Mouse (Mus musculus) forebrain, embryonic 12.5 days (tissue): ENCODE results near the gene Ptpn12. TPM values are rescaled to one million over a fixed set of nuclear protein-coding genes. Genes with fewer than 3 reads are reported as not detected.
A peak's percentile ranks its signal among the peaks of the same experiment; 100 is the strongest.

ENCODE experiments used
- ATAC-seq: fragments of 200-750 bp; cut with Nextera tagmentation; 2 replicates; pipeline ENCODE4 v1.8.0; 2017; ENCODE audit warnings: moderate TSS enrichment; ENCODE audit not compliant: low FRiP score
- H3K27ac ChIP-seq: fragments of 300-500 bp; sonication (generic); 2 replicates; pipeline ENCODE4 v1.5.1; 2016; ENCODE audit warnings: mild to moderate bottlenecking
- H3K27me3 ChIP-seq: fragments of 300-500 bp; sonication (generic); 2 replicates; pipeline ENCODE4 v1.6.1; 2016; ENCODE audit warnings: mild to moderate bottlenecking
- H3K36me3 ChIP-seq: fragments of 300-500 bp; sonication (generic); replicated peaks from 2 replicates; pipeline ENCODE4 v1.6.1; 2016; ENCODE audit warnings: mild to moderate bottlenecking
- H3K4me1 ChIP-seq: fragments of 300-500 bp; sonication (generic); 2 replicates; pipeline ENCODE4 v1.6.1; 2016
- H3K4me2 ChIP-seq: fragments of 300-500 bp; sonication (generic); 2 replicates; pipeline ENCODE4 v1.6.1; 2016; ENCODE audit warnings: mild to moderate bottlenecking, moderate library complexity
- H3K4me3 ChIP-seq: fragments of 300-500 bp; sonication (generic); replicated peaks from 2 replicates; pipeline ENCODE4 v1.5.1; 2016; ENCODE audit warnings: mild to moderate bottlenecking
- H3K9ac ChIP-seq: fragments of 300-500 bp; sonication (generic); 2 replicates; pipeline ENCODE4 v1.6.1; 2016; ENCODE audit warnings: mild to moderate bottlenecking
- H3K9me3 ChIP-seq: fragments of 300-500 bp; sonication (generic); 2 replicates; pipeline ENCODE4 v1.6.1; 2016
- WGBS: fragments of 180-500 bp; shearing (Covaris S2); methylation state at CpG from one replicate; pipeline ENCODE4 v1.1.7; 2016; 5-methylcytosine and 5-hydroxymethylcytosine counted together
- polyA plus RNA-seq: library from polyadenylated mRNA; unstranded; fragments of >200 nt; fragmentation: Nextera tagmentation; extraction: Ambion mirVana; gene quantifications from 2 replicates; pipeline ENCODE4 v1.2.1, GENCODE M21; 2016

Ptpn12 gene
- polyA plus RNA-seq, 1 experiment from 2014 or later, result 30.4 TPM

GRCm38 (mm10) chr5:20963295-20963694, 92.4 kb downstream of the Ptpn12 start:
- WGBS, result 86% methylated on average over 9 of the region's 9 CpGs
- Histone ChIP-seq H3K36me3 (no peaks in the 10 kb centered on the region), H3K27ac (no peak overlapping the region), H3K4me3 (no peak overlapping the region), H3K27me3 (no peaks in the 10 kb centered on the region), H3K9ac (no peak overlapping the region), H3K9me3 (no peaks in the 10 kb centered on the region), H3K4me2 (no peak overlapping the region), H3K4me1 (no peaks in the 10 kb centered on the region)
- no peak for ATAC-seq

- Histone ChIP-seq H3K27ac (no peak overlapping the region), H3K4me1 (no peaks in the 10 kb centered on the region), H3K9ac (no peak overlapping the region), H3K4me2 (no peak overlapping the region), H3K4me3 (no peak overlapping the region), H3K36me3 (peaks cover 4% of the 10 kb centered on the region), H3K9me3 (0 out of 2 replicates have a peak, but pooled peaks cover 3% of the 10 kb centered on the region), H3K27me3 (no peaks in the 10 kb centered on the region)
- ATAC-seq, result no peak
- 86% methylated on average over 2 of the region's 2 CpGs for WGBS
Measured at GRCm38 (mm10) chr5:20960927-20961326, 94.8 kb downstream of the Ptpn12 start.

- no peak for ATAC-seq
- H3K4me1 ChIP-seq, result 0 out of 2 replicates have a peak, but pooled peaks cover 5% of the 10 kb centered on the region
- 0 out of 2 replicates have a peak, but pooled peaks cover 3% of the 10 kb centered on the region for H3K9me3 ChIP-seq
- no peak within 1 kb of the TSS for H3K9ac ChIP-seq
- H3K4me3 ChIP-seq, result no peak within 1 kb of the TSS
- H3K36me3 ChIP-seq, result peaks cover 4% of the 10 kb centered on the region
- no peak within 1 kb of the TSS for H3K4me2 ChIP-seq
- WGBS, result 96% methylated on average over 3 of the region's 3 CpGs
- H3K27me3 ChIP-seq, result no peaks in the 10 kb centered on the region
- H3K27ac ChIP-seq, result no peak within 1 kb of the TSS
Measured at GRCm38 (mm10) chr5:20956298-20956697, 99.4 kb downstream of the Ptpn12 start, which contains the start of gene Rsbn1l. Rsbn1l (minus strand) TSS chr5:20956398.

DNA sequence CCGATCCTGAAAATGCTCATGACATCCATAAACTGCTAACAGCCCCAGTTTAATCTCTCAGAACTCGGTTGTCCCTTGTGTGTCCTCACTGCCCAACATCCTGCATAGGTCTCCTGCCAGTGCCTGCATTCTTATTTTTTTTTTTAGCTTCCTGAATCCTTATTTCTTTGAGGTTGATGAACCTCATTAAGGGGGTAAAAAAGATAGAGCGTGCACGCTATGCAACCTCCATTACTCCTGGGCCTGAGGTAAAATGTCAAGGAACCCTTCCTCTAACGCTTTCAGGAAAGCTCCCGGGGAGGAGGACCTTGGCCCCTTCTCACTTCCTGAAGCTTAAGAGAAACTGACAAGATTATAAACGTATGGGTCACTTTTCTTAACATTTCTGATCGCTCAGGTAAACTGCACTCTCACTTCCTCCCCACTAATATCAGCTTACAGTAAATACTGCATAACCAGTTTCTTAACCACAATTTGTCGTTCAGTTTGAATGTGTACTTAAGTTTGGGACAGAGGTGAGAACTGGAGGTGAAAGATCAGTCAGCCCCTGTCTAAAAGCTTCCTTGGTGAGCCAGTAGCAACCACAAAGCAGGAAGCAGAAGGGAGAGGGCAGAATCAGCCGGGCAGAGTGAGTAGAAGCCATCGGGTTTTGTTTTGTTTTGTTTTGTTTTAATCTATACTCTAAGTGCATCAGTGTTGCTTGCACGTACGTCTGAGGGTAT, 100.4 kb downstream of the Ptpn12 start:
- 0 out of 2 replicates have a peak, but pooled peaks cover 3% of the 10 kb centered on the region for H3K9me3 ChIP-seq
- H3K36me3 ChIP-seq, result peaks cover 4% of the 10 kb centered on the region
- no peak for ATAC-seq
- 0 out of 2 replicates have a peak, but pooled peaks cover 5% of the 10 kb centered on the region for H3K4me1 ChIP-seq
- H3K27me3 ChIP-seq, result no peaks in the 10 kb centered on the region
- H3K4me2 ChIP-seq, result no peak overlapping the region
- no peak overlapping the region for H3K4me3 ChIP-seq
- H3K27ac ChIP-seq, result no peak overlapping the region
- WGBS, result 83% methylated on average over 13 of the region's 13 CpGs
- H3K9ac ChIP-seq, result no peak overlapping the region

DNA sequence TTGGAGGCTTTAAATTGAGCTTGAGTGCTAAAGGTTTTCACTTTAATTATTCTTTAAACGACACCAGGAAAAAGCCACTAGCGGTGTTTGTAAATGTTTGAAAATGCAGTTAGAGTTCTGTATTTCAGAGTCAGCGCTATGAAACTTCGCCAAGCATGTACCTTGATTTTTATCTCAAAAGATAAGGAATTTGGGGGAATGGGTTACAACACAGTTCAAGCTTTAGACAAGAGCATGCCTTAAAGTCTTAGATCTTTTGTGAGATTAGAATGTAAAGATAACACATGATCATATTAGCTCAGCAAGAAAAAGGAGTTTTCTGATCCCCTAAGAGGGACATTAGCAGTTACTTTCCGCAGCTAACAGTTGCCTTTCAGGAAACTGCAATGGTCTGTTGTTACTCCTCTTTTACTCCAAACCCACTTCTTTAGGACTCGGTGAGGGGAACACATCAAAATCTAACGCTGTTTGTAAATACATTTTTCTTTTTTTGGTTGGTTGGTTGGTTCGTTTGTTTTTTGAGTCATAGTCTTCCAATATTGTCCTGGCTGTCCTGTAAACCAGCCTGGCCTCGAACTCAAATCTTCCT, 103.3 kb downstream of the Ptpn12 start:
- H3K9ac ChIP-seq, result peak overlapping the region; percentile 50
- H3K9me3 ChIP-seq, result 0 out of 2 replicates have a peak, but pooled peaks cover 3% of the 10 kb centered on the region
- peak overlapping the region; percentile 91 for H3K4me3 ChIP-seq
- H3K36me3 ChIP-seq, result peaks cover 4% of the 10 kb centered on the region
- H3K27me3 ChIP-seq, result no peaks in the 10 kb centered on the region
- H3K4me1 ChIP-seq, result peaks cover 17% of the 10 kb centered on the region
- no peak overlapping the region for H3K27ac ChIP-seq
- peak overlapping the region; percentile 55 for H3K4me2 ChIP-seq
- WGBS, result 23% methylated on average over 9 of the region's 9 CpGs
- no peak for ATAC-seq

GRCm38 (mm10) chr5:20951666-20952281, 103.9 kb downstream of the Ptpn12 start:
- WGBS, result under 1% methylated on average over 51 of the region's 51 CpGs
- peak overlapping the region; percentile 69 for H3K4me2 ChIP-seq
- ATAC-seq, result peak; percentile 99

DNA sequence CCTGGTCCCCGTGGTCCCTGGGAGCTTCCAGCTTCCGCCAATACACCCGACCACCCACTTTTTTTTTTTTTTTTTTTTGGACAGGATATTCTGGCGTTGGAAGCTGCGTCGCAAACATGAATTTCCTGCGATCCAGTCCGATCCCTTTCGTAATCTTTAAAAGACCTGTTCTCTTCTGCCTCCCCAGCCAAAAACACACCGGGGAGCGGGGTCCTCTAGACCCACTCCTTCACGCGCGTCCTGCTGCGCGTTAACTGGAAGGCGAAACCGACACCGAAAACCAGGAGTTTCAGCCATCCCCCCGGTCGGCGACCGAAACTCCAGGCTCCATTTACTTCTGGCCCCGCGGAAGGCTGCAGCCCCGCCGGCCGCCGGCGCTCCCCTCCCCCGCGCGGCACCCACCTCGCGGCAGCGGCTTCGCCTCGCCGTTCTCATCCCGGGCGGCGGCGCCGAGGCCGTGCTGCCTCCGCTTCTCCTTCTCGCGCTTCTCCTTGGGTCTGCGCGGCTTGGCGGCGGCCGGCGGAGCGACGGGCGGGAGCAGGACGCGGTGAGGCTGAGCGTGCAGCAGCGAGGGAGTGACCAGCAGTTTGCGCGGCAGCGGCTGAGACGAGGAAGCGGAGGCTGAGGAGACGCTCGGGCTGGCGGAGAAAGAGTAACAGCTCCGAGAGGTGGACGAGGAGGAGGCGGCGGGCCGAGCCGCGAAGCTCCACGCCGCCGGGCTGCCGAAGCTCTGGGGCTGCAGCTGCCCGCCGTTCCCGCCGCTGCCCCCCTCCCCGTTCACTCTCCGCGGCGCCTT, 104.7 kb downstream of the Ptpn12 start:
- peak; percentile 80 for ATAC-seq
- under 1% methylated on average over 68 of the region's 88 CpGs for WGBS
- H3K27me3 ChIP-seq, result no peaks in the 10 kb centered on the region
- peak overlapping the region; percentile 95 for H3K9ac ChIP-seq
- peak overlapping the region; percentile 69 for H3K4me2 ChIP-seq
- H3K4me1 ChIP-seq, result peaks cover 17% of the 10 kb centered on the region
- peak overlapping the region; percentile 99 for H3K27ac ChIP-seq
- peak overlapping the region; percentile 91 for H3K4me3 ChIP-seq
- no peaks in the 10 kb centered on the region for H3K36me3 ChIP-seq
- H3K9me3 ChIP-seq, result no peaks in the 10 kb centered on the region

More at GRCm38 (mm10) chr5:20951666-20952281, 103.9 kb downstream of the Ptpn12 start:
- Histone ChIP-seq H3K36me3 (peaks cover 2% of the 10 kb centered on the region), H3K4me1 (peaks cover 17% of the 10 kb centered on the region), H3K9me3 (no peaks in the 10 kb centered on the region), H3K27ac (peak overlapping the region; percentile 99), H3K4me3 (peak overlapping the region; percentile 91), H3K9ac (peak overlapping the region; percentile 95), H3K27me3 (no peaks in the 10 kb centered on the region)

- peak overlapping the region; percentile 91 for H3K4me3 ChIP-seq
- peak overlapping the region; percentile 99; the same call in 1 of the 2 replicates for H3K27ac ChIP-seq
- 0 out of 2 replicates have a peak, but pooled peaks have one; percentile 6 for ATAC-seq
- peak overlapping the region; percentile 69 for H3K4me2 ChIP-seq
- no peaks in the 10 kb centered on the region for H3K36me3 ChIP-seq
- peaks cover 17% of the 10 kb centered on the region for H3K4me1 ChIP-seq
- peak overlapping the region; percentile 95 for H3K9ac ChIP-seq
- H3K9me3 ChIP-seq, result no peaks in the 10 kb centered on the region
- no peaks in the 10 kb centered on the region for H3K27me3 ChIP-seq
- WGBS, result 1% methylated on average over 9 of the region's 9 CpGs
Measured at GRCm38 (mm10) chr5:20950516-20950854, 105.2 kb downstream of the Ptpn12 start.

DNA sequence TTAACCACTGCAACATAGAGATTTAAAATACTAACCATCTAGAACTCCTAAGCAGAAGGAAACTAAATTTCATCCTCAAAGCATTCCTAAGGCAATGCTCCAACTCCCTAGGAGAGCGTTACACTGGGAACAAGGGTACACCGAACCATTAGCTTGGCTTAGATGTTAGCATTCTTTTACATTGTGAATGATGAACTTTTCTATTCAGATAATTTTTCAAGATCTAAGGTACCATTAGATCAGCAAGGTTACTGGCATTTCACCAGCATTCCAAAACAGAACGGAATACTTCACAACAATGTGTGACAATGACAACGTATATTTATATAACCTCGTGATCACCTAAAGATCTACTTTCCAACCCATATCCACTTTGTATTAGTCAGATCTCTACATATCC, 105.6 kb downstream of the Ptpn12 start:
- Histone ChIP-seq H3K4me3 (peak overlapping the region; percentile 91), H3K36me3 (no peaks in the 10 kb centered on the region), H3K9ac (peak overlapping the region; percentile 95), H3K9me3 (no peaks in the 10 kb centered on the region), H3K27me3 (no peaks in the 10 kb centered on the region), H3K27ac (no peak overlapping the region), H3K4me1 (peaks cover 18% of the 10 kb centered on the region), H3K4me2 (peak overlapping the region; percentile 69)
- WGBS, result 10% methylated on average over 5 of the region's 5 CpGs
- ATAC-seq, result no peak

DNA sequence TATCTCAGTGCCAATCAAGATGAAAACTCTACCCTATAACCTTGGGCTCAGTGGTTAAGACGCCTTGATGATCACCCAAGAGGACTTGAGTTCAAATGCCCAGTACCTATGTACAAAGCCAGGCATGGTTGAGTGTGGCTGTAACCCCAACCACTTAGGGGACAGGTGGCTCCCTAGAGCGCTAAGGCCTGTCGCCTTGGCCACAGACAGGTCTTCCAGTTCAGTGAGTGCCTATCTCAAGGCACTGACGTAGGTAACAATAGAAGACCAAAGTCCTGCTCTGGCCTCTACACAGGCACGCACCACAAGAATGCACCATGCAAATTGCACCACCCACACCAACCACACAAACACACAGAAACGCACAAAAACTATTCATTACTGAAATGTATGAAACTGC, 108.8 kb downstream of the Ptpn12 start:
- WGBS, result 79% methylated on average over 6 of the region's 6 CpGs
- H3K4me2 ChIP-seq, result no peak overlapping the region
- peaks cover 14% of the 10 kb centered on the region for H3K4me1 ChIP-seq
- no peak overlapping the region for H3K27ac ChIP-seq
- no peaks in the 10 kb centered on the region for H3K36me3 ChIP-seq
- ATAC-seq, result no peak
- no peaks in the 10 kb centered on the region for H3K27me3 ChIP-seq
- no peaks in the 10 kb centered on the region for H3K9me3 ChIP-seq
- H3K9ac ChIP-seq, result no peak overlapping the region
- H3K4me3 ChIP-seq, result no peak overlapping the region

DNA sequence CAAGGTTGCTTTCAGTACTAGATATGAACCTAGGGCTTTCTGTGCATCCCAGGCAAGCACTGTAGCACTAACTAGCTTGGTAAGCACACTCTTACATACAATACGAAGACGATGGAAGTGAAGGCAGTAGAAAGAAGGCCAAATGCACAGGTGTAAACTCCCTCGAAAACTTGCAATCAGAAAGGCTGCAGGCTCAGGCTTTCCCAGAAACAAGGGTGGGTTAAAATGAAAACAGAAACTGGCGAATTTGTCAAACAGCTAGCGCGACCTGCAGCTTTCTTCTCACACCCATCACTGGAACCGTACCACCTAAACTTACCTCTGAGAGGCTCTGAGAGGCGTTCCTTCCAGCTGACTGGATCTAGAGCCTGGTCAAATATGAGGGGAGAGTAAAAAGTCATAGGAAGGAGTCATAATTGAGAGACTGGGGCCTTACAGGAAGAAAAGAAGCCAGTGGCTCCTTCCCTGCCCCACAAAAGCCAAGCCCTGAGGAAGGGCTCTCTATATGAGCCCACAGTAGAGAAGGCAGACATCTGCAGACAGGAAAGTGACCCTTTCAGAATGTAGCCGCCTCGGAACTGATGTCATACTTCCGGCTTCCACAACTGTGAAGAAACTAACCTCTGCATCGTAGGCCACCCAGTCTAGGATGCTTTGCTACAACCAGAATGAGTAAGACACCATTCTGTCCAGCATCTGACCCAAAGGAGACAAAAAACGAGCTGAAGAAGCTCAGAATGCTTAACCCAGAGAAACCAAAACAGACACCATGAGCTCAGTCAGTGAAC, 110.6 kb downstream of the Ptpn12 start:
- ATAC-seq, result no peak
- Histone ChIP-seq H3K9ac (no peak overlapping the region), H3K4me1 (peaks cover 14% of the 10 kb centered on the region), H3K36me3 (no peaks in the 10 kb centered on the region), H3K4me2 (no peak overlapping the region), H3K27ac (0 out of 2 replicates have a peak overlapping the region, but pooled peaks have one; percentile 6), H3K9me3 (no peaks in the 10 kb centered on the region), H3K27me3 (no peaks in the 10 kb centered on the region), H3K4me3 (no peak overlapping the region)
- 81% methylated on average over 13 of the region's 13 CpGs for WGBS
